Mouse (Mus musculus): ENCODE results near the gene Bcor. TPM values are rescaled to one million over a fixed set of nuclear protein-coding genes. Genes with fewer than 3 reads are reported as not detected.
A peak's percentile ranks its signal among the peaks of the same experiment; 100 is the strongest.

The Bcor gene
- polyA plus RNA-seq, 1 experiment from 2014 or later: 17.5 TPM

GRCm38 (mm10) chrX:12096783-12097526, 63.2 kb downstream of the Bcor start:
- 69% methylated on average over 12 of the region's 12 CpGs for WGBS
- H3K27ac ChIP-seq: no peak overlapping the region
- H3K36me3 ChIP-seq: no peaks in the 10 kb centered on the region
- H3K9me3 ChIP-seq: no peaks in the 10 kb centered on the region
- peaks cover 6% of the 10 kb centered on the region; the same call in 1 of the 2 replicates for H3K4me1 ChIP-seq
- H3K27me3 ChIP-seq (ENCODE audit: insufficient read depth, poor library complexity, severe bottlenecking): peaks cover 57% of the 10 kb centered on the region; the same call in 1 of the 2 replicates
- H3K4me3 ChIP-seq: no peak overlapping the region
- DNase-seq (ENCODE audit: low spot score): no peak

- Histone ChIP-seq H3K4me1 (peaks cover 20% of the 10 kb centered on the region), H3K27me3 (ENCODE audit: insufficient read depth, poor library complexity, severe bottlenecking) (peaks cover 74% of the 10 kb centered on the region)
- 77% methylated on average over 4 of the region's 4 CpGs for WGBS
Observed at GRCm38 (mm10) chrX:12093371-12093770, 66.8 kb downstream of the Bcor start.

GRCm38 (mm10) chrX:12091431-12092061, 68.6 kb downstream of the Bcor start:
- Histone ChIP-seq H3K4me3 (peak overlapping the region; percentile 70), H3K9me3 (no peaks in the 10 kb centered on the region), H3K27me3 (ENCODE audit: insufficient read depth, poor library complexity, severe bottlenecking) (peaks cover 85% of the 10 kb centered on the region), H3K27ac (peak overlapping the region; percentile 90), H3K36me3 (no peaks in the 10 kb centered on the region), H3K4me1 (peaks cover 25% of the 10 kb centered on the region)
- no peak for DNase-seq (ENCODE audit: low spot score)
- under 1% methylated on average over 47 of the region's 56 CpGs for WGBS

More at GRCm38 (mm10) chrX:12093371-12093770, 66.8 kb downstream of the Bcor start:
- H3K4me3 ChIP-seq: no peak overlapping the region
- no peaks in the 10 kb centered on the region for H3K9me3 ChIP-seq
- H3K36me3 ChIP-seq: no peaks in the 10 kb centered on the region
- H3K27ac ChIP-seq: no peak overlapping the region
- no peak for DNase-seq (ENCODE audit: low spot score)

- H3K4me1 ChIP-seq: peaks cover 27% of the 10 kb centered on the region
- DNase-seq (ENCODE audit: low spot score): peak; percentile 84
Observed at GRCm38 (mm10) chrX:12090871-12091404, 69.2 kb downstream of the Bcor start.

GRCm38 (mm10) chrX:12090151-12090870, 69.8 kb downstream of the Bcor start:
- H3K4me3 ChIP-seq: peak overlapping the region; percentile 70
- H3K27ac ChIP-seq: peak overlapping the region; percentile 90
- no peaks in the 10 kb centered on the region for H3K36me3 ChIP-seq
- H3K4me1 ChIP-seq: peaks cover 34% of the 10 kb centered on the region
- DNase-seq (ENCODE audit: low spot score): no peak
- WGBS: 2% methylated on average over 37 of the region's 37 CpGs
- H3K27me3 ChIP-seq (ENCODE audit: insufficient read depth, poor library complexity, severe bottlenecking): peaks cover 85% of the 10 kb centered on the region
- no peaks in the 10 kb centered on the region for H3K9me3 ChIP-seq

More at GRCm38 (mm10) chrX:12090871-12091404, 69.2 kb downstream of the Bcor start:
- Histone ChIP-seq H3K27me3 (ENCODE audit: insufficient read depth, poor library complexity, severe bottlenecking) (peaks cover 84% of the 10 kb centered on the region), H3K36me3 (no peaks in the 10 kb centered on the region), H3K27ac (peak overlapping the region; percentile 90), H3K4me3 (peak overlapping the region; percentile 70), H3K9me3 (no peaks in the 10 kb centered on the region)
- under 1% methylated on average over 41 of the region's 47 CpGs for WGBS

- H3K4me3 ChIP-seq: peak overlapping the region; percentile 70
- peak overlapping the region; percentile 91 for H3K27ac ChIP-seq
- H3K9me3 ChIP-seq: no peaks in the 10 kb centered on the region
- peaks cover 91% of the 10 kb centered on the region for H3K27me3 ChIP-seq (ENCODE audit: insufficient read depth, poor library complexity, severe bottlenecking)
- H3K4me1 ChIP-seq: peaks cover 42% of the 10 kb centered on the region
- H3K36me3 ChIP-seq: no peaks in the 10 kb centered on the region
- 1% methylated on average over 52 of the region's 52 CpGs for WGBS
- no peak for DNase-seq (ENCODE audit: low spot score)
Observed at GRCm38 (mm10) chrX:12089353-12090081, 70.6 kb downstream of the Bcor start.

GRCm38 (mm10) chrX:12089027-12089340, 71.2 kb downstream of the Bcor start:
- Histone ChIP-seq H3K9me3 (no peaks in the 10 kb centered on the region), H3K36me3 (no peaks in the 10 kb centered on the region), H3K4me1 (peaks cover 42% of the 10 kb centered on the region), H3K4me3 (peak overlapping the region; percentile 70), H3K27ac (peak overlapping the region; percentile 91), H3K27me3 (ENCODE audit: insufficient read depth, poor library complexity, severe bottlenecking) (peaks cover 95% of the 10 kb centered on the region)
- 3% methylated on average over 13 of the region's 13 CpGs for WGBS
- DNase-seq (ENCODE audit: low spot score): no peak

GRCm38 (mm10) chrX:12088301-12089026, 71.7 kb downstream of the Bcor start:
- no peaks in the 10 kb centered on the region for H3K36me3 ChIP-seq
- H3K4me1 ChIP-seq: peaks cover 44% of the 10 kb centered on the region
- DNase-seq (ENCODE audit: low spot score): no peak
- peak overlapping the region; percentile 70 for H3K4me3 ChIP-seq
- peaks cover 98% of the 10 kb centered on the region for H3K27me3 ChIP-seq (ENCODE audit: insufficient read depth, poor library complexity, severe bottlenecking)
- H3K27ac ChIP-seq: peak overlapping the region; percentile 91
- WGBS: under 1% methylated on average over 57 of the region's 72 CpGs
- H3K9me3 ChIP-seq: no peaks in the 10 kb centered on the region

- peaks cover 98% of the 10 kb centered on the region for H3K27me3 ChIP-seq (ENCODE audit: insufficient read depth, poor library complexity, severe bottlenecking)
- no peak for DNase-seq (ENCODE audit: low spot score)
- H3K27ac ChIP-seq: peak overlapping the region; percentile 91
- WGBS: 2% methylated on average over 52 of the region's 55 CpGs
- no peaks in the 10 kb centered on the region for H3K36me3 ChIP-seq
- H3K4me1 ChIP-seq: peaks cover 52% of the 10 kb centered on the region
- H3K4me3 ChIP-seq: peak overlapping the region; percentile 70
- no peaks in the 10 kb centered on the region for H3K9me3 ChIP-seq
Observed at GRCm38 (mm10) chrX:12087511-12088300, 72.4 kb downstream of the Bcor start.

- peak overlapping the region; percentile 70 for H3K4me3 ChIP-seq
- H3K36me3 ChIP-seq: no peaks in the 10 kb centered on the region
- DNase-seq (ENCODE audit: low spot score): no peak
- no peaks in the 10 kb centered on the region for H3K9me3 ChIP-seq
- WGBS: 1% methylated on average over 66 of the region's 70 CpGs
- H3K27me3 ChIP-seq (ENCODE audit: insufficient read depth, poor library complexity, severe bottlenecking): peaks cover 97% of the 10 kb centered on the region
- H3K27ac ChIP-seq: peak overlapping the region; percentile 91
- H3K4me1 ChIP-seq: peaks cover 53% of the 10 kb centered on the region
Observed at GRCm38 (mm10) chrX:12086674-12087510, 73.3 kb downstream of the Bcor start.

GRCm38 (mm10) chrX:12085949-12086348, 74.2 kb downstream of the Bcor start:
- peaks cover 97% of the 10 kb centered on the region for H3K27me3 ChIP-seq (ENCODE audit: insufficient read depth, poor library complexity, severe bottlenecking)
- 1% methylated on average over 10 of the region's 10 CpGs for WGBS
- no peaks in the 10 kb centered on the region for H3K36me3 ChIP-seq
- no peak for DNase-seq (ENCODE audit: low spot score)
- peaks cover 62% of the 10 kb centered on the region for H3K4me1 ChIP-seq
- no peak overlapping the region for H3K27ac ChIP-seq
- H3K4me3 ChIP-seq: peak overlapping the region; percentile 70; the same call in 1 of the 2 replicates
- no peaks in the 10 kb centered on the region for H3K9me3 ChIP-seq

All from heart, embryonic 10.5 days (tissue).